In the genomic region with DNA sequence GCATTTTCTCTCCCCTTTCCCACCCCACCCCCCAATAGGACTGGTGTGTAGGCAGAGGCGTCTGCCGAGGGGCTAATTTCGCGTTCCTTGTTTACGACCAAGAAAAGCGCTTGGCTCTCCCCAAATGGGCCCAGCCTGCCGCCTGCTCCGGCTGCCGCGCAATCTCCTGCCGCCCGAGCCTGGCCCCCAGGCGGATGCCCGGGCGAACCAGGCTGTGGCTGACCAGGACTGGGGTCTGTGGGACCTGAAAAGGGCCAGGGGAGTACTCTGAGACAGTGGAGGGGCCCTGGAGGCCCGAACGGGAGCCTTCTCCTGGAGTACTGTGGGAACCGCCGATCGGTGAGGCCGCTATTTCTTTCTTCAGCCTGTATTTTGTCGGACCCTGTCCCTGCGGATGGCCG, we compare ENCODE assay signal across 11 mouse cellular contexts. TPM values are rescaled to one million over a fixed set of nuclear protein-coding genes. Genes with fewer than 3 reads are reported as not detected.
DNase-seq lines count a peak whose midpoint lies in the region; ATAC-seq lines count a peak whose summit lies in the region.
"Had no signal": no experiment of that assay in that cellular context is flagged by ENCODE, and none has a peak within 500 bp of the region (broad histone marks: within the 10 kb centered on the region; RNA-seq: fewer than 3 reads in every experiment).

No protein-coding gene starts in this region.

- ATAC-seq in heart, embryonic 12.5 days (ENCODE audit: insufficient number of reproducible peaks, low FRiP score) = no peak
- ATAC-seq in stomach, embryonic 16.5 days (ENCODE audit: insufficient read depth, low FRiP score) = no peak
- ATAC-seq: midbrain, embryonic 15.5 days had no signal

- no peaks in the 10 kb centered on the region for H3K9me3 ChIP-seq in heart, embryonic 12.5 days (replicated peaks)
- no peaks in the 10 kb centered on the region for H3K9me3 ChIP-seq in limb, embryonic 10.5 days (replicated peaks)
- no peaks in the 10 kb centered on the region for H3K9me3 ChIP-seq in stomach, embryonic 16.5 days (replicated peaks; ENCODE audit: control insufficient read depth, low read length)
- H3K9me3 ChIP-seq: midbrain, embryonic 15.5 days had no signal

- WGBS in heart, embryonic 12.5 days = 4% methylated on average over 24 of the region's 24 CpGs
- under 1% methylated on average over 24 of the region's 24 CpGs for WGBS in limb, embryonic 10.5 days
- WGBS in stomach, embryonic 16.5 days = 9% methylated on average over 24 of the region's 24 CpGs

- H3K27ac ChIP-seq in heart, embryonic 12.5 days (ENCODE audit: poor library complexity, severe bottlenecking) = no peak overlapping the region
- peak overlapping the region; percentile 94 for H3K27ac ChIP-seq in limb, embryonic 10.5 days
- H3K27ac ChIP-seq in stomach, embryonic 16.5 days (ENCODE audit: low read length) = no peak overlapping the region
- H3K27ac ChIP-seq: midbrain, embryonic 15.5 days had no signal

- H3K4me2 ChIP-seq in heart, embryonic 12.5 days = peak overlapping the region; percentile 91
- peak overlapping the region; percentile 70 for H3K4me2 ChIP-seq in stomach, embryonic 16.5 days (ENCODE audit: low read depth, low read length)
- H3K4me2 ChIP-seq: midbrain, embryonic 15.5 days had no signal

- peaks cover 29% of the 10 kb centered on the region for H3K4me1 ChIP-seq in heart, embryonic 12.5 days (replicated peaks)
- peaks cover 99% of the 10 kb centered on the region for H3K4me1 ChIP-seq in limb, embryonic 10.5 days
- peaks cover 17% of the 10 kb centered on the region for H3K4me1 ChIP-seq in stomach, embryonic 16.5 days (ENCODE audit: control insufficient read depth, insufficient read depth, low read length)

- peaks cover 96% of the 10 kb centered on the region for H3K27me3 ChIP-seq in heart, embryonic 12.5 days (replicated peaks)
- H3K27me3 ChIP-seq in limb, embryonic 10.5 days (ENCODE audit: low read depth, poor library complexity, severe bottlenecking) = peaks cover 99% of the 10 kb centered on the region
- peaks cover 97% of the 10 kb centered on the region for H3K27me3 ChIP-seq in stomach, embryonic 16.5 days (ENCODE audit: control insufficient read depth, insufficient read depth, low read length)

- H3K9ac ChIP-seq in heart, embryonic 12.5 days = peak overlapping the region; percentile 9; the same call in 1 of the 2 replicates
- H3K9ac ChIP-seq in stomach, embryonic 16.5 days (ENCODE audit: low read length) = peak overlapping the region; percentile 66
- H3K9ac ChIP-seq: midbrain, embryonic 15.5 days had no signal

- H3K4me3 ChIP-seq in heart, embryonic 12.5 days = peak overlapping the region; percentile 22
- peak overlapping the region; percentile 56 for H3K4me3 ChIP-seq in limb, embryonic 10.5 days
- peak overlapping the region; percentile 30 for H3K4me3 ChIP-seq in stomach, embryonic 16.5 days (replicated peaks; ENCODE audit: low read length)
- H3K4me3 ChIP-seq: midbrain, embryonic 15.5 days had no signal

- no peaks in the 10 kb centered on the region for H3K36me3 ChIP-seq in heart, embryonic 12.5 days
- no peaks in the 10 kb centered on the region for H3K36me3 ChIP-seq in limb, embryonic 10.5 days
- no peaks in the 10 kb centered on the region for H3K36me3 ChIP-seq in stomach, embryonic 16.5 days (ENCODE audit: control insufficient read depth, insufficient read depth, low read length)
- H3K36me3 ChIP-seq: midbrain, embryonic 15.5 days had no signal

- no peak for DNase-seq in heart, adult 9 months (ENCODE audit: low spot score in 2 of 2)
- peak; percentile 53 for DNase-seq in ovary, postnatal 36 days (ENCODE audit: low spot score)
- DNase-seq in ovary, postnatal 14 days (ENCODE audit: low spot score) = no peak
- peak; percentile 77 for DNase-seq in limb, embryonic 10.5 days (ENCODE audit: low spot score)
- no peak for DNase-seq in cerebellum, adult 9-10 months
- no peak for DNase-seq in cerebellum, postnatal 4 days (ENCODE audit: low spot score in 2 of 2)
- DNase-seq: cerebellum, adult 18-20 months; spleen, adult 18-20 months had no signal

RNA-seq across cellular contexts. Expression of a gene that starts 2.4 kb away (rescaled TPM):
- polyA plus RNA-seq in heart, embryonic 12.5 days (2016; fragmentation: Nextera tagmentation; extraction: Ambion mirVana) = 0.18 and 0.82 TPM in 2 replicates
- 10.1 and 10.2 TPM in 2 replicates for polyA plus RNA-seq in limb, embryonic 10.5 days (2016; fragmentation: Nextera tagmentation; extraction: Ambion mirVana)
- polyA plus RNA-seq in stomach, embryonic 16.5 days (2015; fragmentation: Nextera tagmentation; extraction: Ambion mirVana) = 3.3 and 3.8 TPM in 2 replicates
- polyA plus RNA-seq: midbrain, embryonic 15.5 days had no signal

RNA-seq across cellular contexts. Expression of a gene that starts 10.1 kb away (rescaled TPM):
- 0.11 TPM in 1 of 2 replicates, not detected in the other for polyA plus RNA-seq in heart, embryonic 12.5 days (2016; fragmentation: Nextera tagmentation; extraction: Ambion mirVana)
- 5.1 and 6.0 TPM in 2 replicates for polyA plus RNA-seq in limb, embryonic 10.5 days (2016; fragmentation: Nextera tagmentation; extraction: Ambion mirVana)
- polyA plus RNA-seq in stomach, embryonic 16.5 days (2015; fragmentation: Nextera tagmentation; extraction: Ambion mirVana) = 2.0 and 2.5 TPM in 2 replicates
- polyA plus RNA-seq: midbrain, embryonic 15.5 days had no signal

RNA-seq across cellular contexts. Expression of a gene that starts 18.2 kb away (rescaled TPM):
- polyA plus RNA-seq in heart, embryonic 12.5 days (2016; fragmentation: Nextera tagmentation; extraction: Ambion mirVana) = 0.57 and 0.76 TPM in 2 replicates
- 9.1 and 9.8 TPM in 2 replicates for polyA plus RNA-seq in limb, embryonic 10.5 days (2016; fragmentation: Nextera tagmentation; extraction: Ambion mirVana)
- polyA plus RNA-seq in stomach, embryonic 16.5 days (2015; fragmentation: Nextera tagmentation; extraction: Ambion mirVana) = 19.0 and 20.0 TPM in 2 replicates
- polyA plus RNA-seq: midbrain, embryonic 15.5 days had no signal

RNA-seq across cellular contexts. Expression of a gene that starts 24.3 kb away (rescaled TPM):
- not detected in 2 replicates for polyA plus RNA-seq in heart, embryonic 12.5 days (2016; fragmentation: Nextera tagmentation; extraction: Ambion mirVana)
- polyA plus RNA-seq in limb, embryonic 10.5 days (2016; fragmentation: Nextera tagmentation; extraction: Ambion mirVana) = 4.4 and 6.9 TPM in 2 replicates
- not detected in 2 replicates for polyA plus RNA-seq in stomach, embryonic 16.5 days (2015; fragmentation: Nextera tagmentation; extraction: Ambion mirVana)
- polyA plus RNA-seq: midbrain, embryonic 15.5 days had no signal

RNA-seq across cellular contexts. Expression of a gene that starts 33.3 kb away (rescaled TPM):
- polyA plus RNA-seq in heart, embryonic 12.5 days (2016; fragmentation: Nextera tagmentation; extraction: Ambion mirVana) = 0.38 and 0.39 TPM in 2 replicates
- 10.6 and 12.7 TPM in 2 replicates for polyA plus RNA-seq in limb, embryonic 10.5 days (2016; fragmentation: Nextera tagmentation; extraction: Ambion mirVana)
- 17.5 and 19.4 TPM in 2 replicates for polyA plus RNA-seq in stomach, embryonic 16.5 days (2015; fragmentation: Nextera tagmentation; extraction: Ambion mirVana)
- polyA plus RNA-seq: midbrain, embryonic 15.5 days had no signal

Comparison
In these comparisons a context has a peak if more than half of its experiments do, and no peak if none do; other contexts are left out.
1. DNase-seq: peak in ovary, postnatal 36 days (single experiment) and limb, embryonic 10.5 days (single experiment); none in heart, adult 9 months (0 of 2), ovary, postnatal 14 days (single experiment), cerebellum, adult 9-10 months (single experiment) and cerebellum, postnatal 4 days (0 of 2).
2. Peak in every context shown above with its lines, with median percentiles within 50 percentile points of each other: H3K4me3 ChIP-seq.